Mouse (Mus musculus) brain, embryonic 14.5 days (tissue): Measurements from ENCODE around the gene Olfr1085. TPM values are rescaled to one million over a fixed set of nuclear protein-coding genes. Genes with fewer than 3 reads are reported as not detected.
"Not testable (repeated sequence)": the region's sequence is repeated elsewhere in the genome, so short reads cannot be mapped to it uniquely, and the experiment has no call there.

ENCODE experiments used
- DNase-seq: peaks from one replicate; pipeline ENCODE4 v3.0.0-alpha.2; 2011; ENCODE audit warnings: low read depth
- CTCF ChIP-seq: fragments of 200-500 bp; IDR thresholded peaks from 2 replicates; pipeline ENCODE4 v1.5.1; 2012; ENCODE audit warnings: inconsistent platforms, mild to moderate bottlenecking, moderate library complexity, borderline replicate concordance; ENCODE audit not compliant: insufficient read depth, insufficient read length; ENCODE audit errors: extremely low read depth
- POLR2A ChIP-seq: fragments of 200-500 bp; IDR thresholded peaks from 2 replicates; pipeline ENCODE4 v1.6.1; 2012; ENCODE audit warnings: mild to moderate bottlenecking, inconsistent platforms, borderline replicate concordance; ENCODE audit not compliant: poor library complexity, insufficient read depth, insufficient read length, severe bottlenecking; ENCODE audit errors: extremely low read depth
- polyA plus RNA-seq: library from polyadenylated mRNA; depleted of rRNA; stranded (reverse); fragments of >200 nt; gene quantifications from 2 replicates; pipeline ENCODE4 v1.2.3, GENCODE M21; 2012; rRNA removed

Gene Olfr1085
- polyA plus RNA-seq, result not detected in 2 replicates

DNA sequence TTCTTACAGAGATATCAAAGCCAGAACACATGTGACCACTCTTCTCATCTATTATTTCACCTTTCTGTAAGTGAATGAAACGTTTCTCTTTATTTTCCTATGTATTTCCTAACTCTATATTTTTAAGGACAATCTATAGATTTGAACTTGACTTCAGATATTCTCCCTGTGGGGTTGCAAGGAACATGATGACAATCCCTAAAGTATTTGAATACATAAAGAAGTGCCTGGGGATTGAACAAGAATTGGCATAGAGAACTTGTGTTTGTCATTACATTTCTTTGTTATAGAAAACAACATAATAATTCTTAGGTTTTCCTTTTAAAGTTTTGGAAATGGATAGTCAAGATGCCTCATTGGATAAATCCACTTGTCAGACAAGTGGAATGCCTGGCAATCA is at the start of gene Olfr1085:
Olfr1085 (minus strand) TSS at position 101 of the 400 bp plus-strand sequence.
- TF ChIP-seq POLR2A (no peak), CTCF (no peak)
- no peak for DNase-seq

DNA sequence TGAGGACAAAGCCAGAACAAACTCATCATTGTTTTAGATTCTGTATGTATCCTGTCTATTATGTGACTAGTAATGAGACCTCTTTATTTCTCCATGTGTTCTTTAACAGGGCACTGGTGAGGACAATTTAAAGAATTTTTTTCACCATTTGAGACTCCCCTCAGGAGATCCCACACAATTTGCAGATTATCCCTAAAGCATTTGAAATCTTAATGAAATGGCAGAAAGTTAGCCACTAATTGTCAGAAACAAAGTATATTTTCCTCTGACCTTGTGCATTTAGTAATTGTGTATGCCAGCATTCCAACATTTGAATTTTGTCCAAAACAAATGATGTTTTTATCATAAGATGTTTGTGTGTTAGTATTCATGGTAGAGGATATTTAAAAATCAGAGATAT is 36.5 kb upstream of the Olfr1085 start, which contains the start of gene Olfr1087:
Olfr1087 (minus strand) TSS at position 101 of the 400 bp plus-strand sequence.
- no peak for TF ChIP-seq CTCF
- no peak for TF ChIP-seq POLR2A

DNA sequence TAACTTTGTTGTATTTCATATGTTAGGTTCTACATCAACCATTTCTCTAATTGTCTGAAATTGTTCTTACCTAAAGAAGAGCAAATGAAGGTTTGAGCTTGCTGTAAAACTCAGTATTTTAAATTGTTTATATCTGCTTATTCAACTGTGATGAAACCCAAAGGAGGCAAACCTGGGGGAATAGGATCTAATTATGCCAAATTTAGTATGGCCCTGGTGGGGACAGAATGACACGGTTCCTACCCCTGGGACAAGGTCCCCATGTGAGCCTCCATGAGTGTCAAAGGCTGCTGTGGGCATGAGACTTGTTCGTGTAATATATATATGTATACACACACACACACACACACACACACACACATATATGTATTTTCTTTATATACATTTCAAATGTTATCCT is 18.2 kb upstream of the Olfr1085 start, which contains the start of gene Olfr1086:
Olfr1086 (minus strand) TSS at position 101 of the 400 bp plus-strand sequence.
- TF ChIP-seq POLR2A, result no peak
- no peak for TF ChIP-seq CTCF
- DNase-seq, result no peak

More for the DNA sequence above, 36.5 kb upstream of the Olfr1085 start, which contains the start of gene Olfr1087:
- no peak for DNase-seq

DNA sequence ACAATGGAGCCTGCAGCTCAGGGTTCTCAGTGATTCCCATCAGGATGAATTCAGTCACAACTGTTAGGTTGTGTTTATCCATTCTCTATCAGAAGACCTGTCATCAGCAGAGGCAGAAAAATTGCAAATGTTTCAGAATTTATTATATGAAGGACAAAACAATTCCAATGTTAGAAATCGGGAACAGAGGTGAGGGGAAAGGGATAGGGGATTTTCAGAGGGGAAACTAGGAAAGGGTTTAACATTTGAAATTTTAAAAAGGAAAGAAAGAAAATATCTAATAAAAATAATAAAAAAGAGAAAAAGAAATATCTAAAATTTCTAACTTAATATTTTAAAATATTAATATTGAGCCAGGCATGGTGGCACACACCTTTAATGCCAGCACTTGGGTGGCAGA is 22.2 kb downstream of the Olfr1085 start, which contains the start of gene Olfr1084:
Olfr1084 (minus strand) TSS at position 101 of the 400 bp plus-strand sequence.
- DNase-seq, result not testable (repeated sequence)

Other genes with a start within 250 kb of the Olfr1085 start
- not detected in 2 replicates for gene Olfr1061, start 248.0 kb downstream of the Olfr1085 start, polyA plus RNA-seq
- not detected in 2 replicates for gene Olfr1062, start 235.3 kb downstream of the Olfr1085 start, polyA plus RNA-seq
- not detected in 2 replicates for gene Olfr1065, start 211.4 kb downstream of the Olfr1085 start, polyA plus RNA-seq
- gene Olfr1066, start 205.8 kb downstream of the Olfr1085 start, polyA plus RNA-seq, result not detected in 2 replicates
- not detected in 2 replicates for gene Olfr228, start 174.6 kb downstream of the Olfr1085 start, polyA plus RNA-seq
- not detected in 2 replicates for gene Olfr1076, start 153.6 kb downstream of the Olfr1085 start, polyA plus RNA-seq
- not detected in 2 replicates for gene Olfr1079, start 119.5 kb downstream of the Olfr1085 start, polyA plus RNA-seq
- not detected in 2 replicates for gene Olfr1080, start 103.8 kb downstream of the Olfr1085 start, polyA plus RNA-seq
- gene Olfr1082, start 63.1 kb downstream of the Olfr1085 start, polyA plus RNA-seq, result not detected in 2 replicates
- gene Olfr1084, start 22.3 kb downstream of the Olfr1085 start, polyA plus RNA-seq, result not detected in 2 replicates
- gene Olfr1086, start 18.1 kb upstream of the Olfr1085 start, polyA plus RNA-seq, result not detected in 2 replicates
- not detected in 2 replicates for gene Olfr1087, start 36.4 kb upstream of the Olfr1085 start, polyA plus RNA-seq
- not detected in 2 replicates for gene Olfr1089, start 71.7 kb upstream of the Olfr1085 start, polyA plus RNA-seq
- gene Olfr1090, start 97.0 kb upstream of the Olfr1085 start, polyA plus RNA-seq, result not detected in 2 replicates
- not detected in 2 replicates for gene Olfr1093, start 120.5 kb upstream of the Olfr1085 start, polyA plus RNA-seq
- not detected in 2 replicates for gene Olfr141, start 148.0 kb upstream of the Olfr1085 start, polyA plus RNA-seq
- not detected in 2 replicates for gene Olfr1094, start 162.6 kb upstream of the Olfr1085 start, polyA plus RNA-seq
- gene Olfr1095, start 189.7 kb upstream of the Olfr1085 start, polyA plus RNA-seq, result not detected in 2 replicates
- not detected in 2 replicates for gene Gm13723, start 212.8 kb upstream of the Olfr1085 start, polyA plus RNA-seq
- not detected in 2 replicates for gene Olfr1097, start 230.2 kb upstream of the Olfr1085 start, polyA plus RNA-seq